Mouse (Mus musculus): Measurements from ENCODE around the gene Chtop. TPM values are rescaled to one million over a fixed set of nuclear protein-coding genes. Genes with fewer than 3 reads are reported as not detected.

Gene Chtop
- polyA plus RNA-seq, 1 experiment from 2014 or later, result 202 TPM

- no peak overlapping the region for H3K9ac ChIP-seq (replicated peaks; ENCODE audit: low read depth, low read length)
- H3K9me3 ChIP-seq (ENCODE audit: control insufficient read depth, low read length), result no peaks in the 10 kb centered on the region
- ATAC-seq, result no peak
- H3K27ac ChIP-seq (ENCODE audit: low read length), result no peak overlapping the region
- no peaks in the 10 kb centered on the region for H3K4me1 ChIP-seq (replicated peaks; ENCODE audit: control insufficient read depth, insufficient read depth, low read length)
- H3K4me3 ChIP-seq (replicated peaks; ENCODE audit: low read length), result no peak overlapping the region
- peaks cover 23% of the 10 kb centered on the region for H3K36me3 ChIP-seq (ENCODE audit: control insufficient read depth, insufficient read depth)
- H3K27me3 ChIP-seq (replicated peaks; ENCODE audit: control insufficient read depth, insufficient read depth, low read length), result no peaks in the 10 kb centered on the region
- no peak overlapping the region for H3K4me2 ChIP-seq (ENCODE audit: low read length)
- WGBS, result 95% methylated on average over 7 of the region's 7 CpGs
These were observed 13.3 kb downstream of the Chtop start for GRCm38 (mm10) chr3:90495850-90496525.

- Histone ChIP-seq H3K27ac (ENCODE audit: low read length) (no peak overlapping the region), H3K9ac (replicated peaks; ENCODE audit: low read depth, low read length) (no peak overlapping the region), H3K4me2 (ENCODE audit: low read length) (no peak overlapping the region), H3K36me3 (ENCODE audit: control insufficient read depth, insufficient read depth) (peaks cover 19% of the 10 kb centered on the region), H3K27me3 (replicated peaks; ENCODE audit: control insufficient read depth, insufficient read depth, low read length) (no peaks in the 10 kb centered on the region), H3K4me1 (replicated peaks; ENCODE audit: control insufficient read depth, insufficient read depth, low read length) (peaks cover 7% of the 10 kb centered on the region), H3K9me3 (ENCODE audit: control insufficient read depth, low read length) (no peaks in the 10 kb centered on the region), H3K4me3 (replicated peaks; ENCODE audit: low read length) (no peak overlapping the region)
- WGBS, result 58% methylated on average over 4 of the region's 4 CpGs
- ATAC-seq, result no peak
These were observed 15.3 kb downstream of the Chtop start for GRCm38 (mm10) chr3:90493831-90494540.

- 41% methylated on average over 2 of the region's 2 CpGs for WGBS
- no peak for ATAC-seq
- no peak overlapping the region for H3K4me3 ChIP-seq (replicated peaks; ENCODE audit: low read length)
These were observed 17.9 kb downstream of the Chtop start for GRCm38 (mm10) chr3:90491350-90491749.

GRCm38 (mm10) chr3:90490696-90491256 lies 18.5 kb downstream of the Chtop start, which contains the start of gene Snapin:
Gene Snapin (minus strand): TSS chr3:90491033.
- H3K9ac ChIP-seq (replicated peaks; ENCODE audit: low read depth, low read length), result peak within 1 kb of the TSS; percentile 81
- no peaks in the 10 kb centered on the region for H3K27me3 ChIP-seq (replicated peaks; ENCODE audit: control insufficient read depth, insufficient read depth, low read length)
- peak within 1 kb of the TSS; percentile 70; the same call in 1 of the 2 replicates for H3K27ac ChIP-seq (ENCODE audit: low read length)
- under 1% methylated on average over 37 of the region's 37 CpGs for WGBS
- peak within 1 kb of the TSS; percentile 52 for H3K4me2 ChIP-seq (ENCODE audit: low read length)
- H3K36me3 ChIP-seq (ENCODE audit: control insufficient read depth, insufficient read depth), result peaks cover 19% of the 10 kb centered on the region
- peaks cover 7% of the 10 kb centered on the region for H3K4me1 ChIP-seq (replicated peaks; ENCODE audit: control insufficient read depth, insufficient read depth, low read length)
- peak; percentile 98 for ATAC-seq
- H3K4me3 ChIP-seq (replicated peaks; ENCODE audit: low read length), result peak within 1 kb of the TSS; percentile 90
- H3K9me3 ChIP-seq (ENCODE audit: control insufficient read depth, low read length), result no peaks in the 10 kb centered on the region

More at GRCm38 (mm10) chr3:90491350-90491749, 17.9 kb downstream of the Chtop start:
- H3K27ac ChIP-seq (ENCODE audit: low read length), result no peak overlapping the region
- peaks cover 17% of the 10 kb centered on the region for H3K36me3 ChIP-seq (ENCODE audit: control insufficient read depth, insufficient read depth)
- no peak overlapping the region for H3K9ac ChIP-seq (replicated peaks; ENCODE audit: low read depth, low read length)
- no peak overlapping the region for H3K4me2 ChIP-seq (ENCODE audit: low read length)
- no peaks in the 10 kb centered on the region for H3K27me3 ChIP-seq (replicated peaks; ENCODE audit: control insufficient read depth, insufficient read depth, low read length)
- H3K4me1 ChIP-seq (replicated peaks; ENCODE audit: control insufficient read depth, insufficient read depth, low read length), result peaks cover 7% of the 10 kb centered on the region
- H3K9me3 ChIP-seq (ENCODE audit: control insufficient read depth, low read length), result no peaks in the 10 kb centered on the region

GRCm38 (mm10) chr3:90488576-90488975 lies 20.7 kb downstream of the Chtop start:
- no peak for ATAC-seq
- Histone ChIP-seq H3K36me3 (ENCODE audit: control insufficient read depth, insufficient read depth) (peaks cover 32% of the 10 kb centered on the region), H3K4me1 (replicated peaks; ENCODE audit: control insufficient read depth, insufficient read depth, low read length) (peaks cover 7% of the 10 kb centered on the region), H3K9ac (replicated peaks; ENCODE audit: low read depth, low read length) (no peak overlapping the region), H3K4me2 (ENCODE audit: low read length) (no peak overlapping the region), H3K9me3 (ENCODE audit: control insufficient read depth, low read length) (no peaks in the 10 kb centered on the region), H3K27ac (ENCODE audit: low read length) (no peak overlapping the region), H3K27me3 (replicated peaks; ENCODE audit: control insufficient read depth, insufficient read depth, low read length) (no peaks in the 10 kb centered on the region), H3K4me3 (replicated peaks; ENCODE audit: low read length) (no peak overlapping the region)
- 91% methylated on average over 6 of the region's 6 CpGs for WGBS

- H3K4me1 ChIP-seq (replicated peaks; ENCODE audit: control insufficient read depth, insufficient read depth, low read length), result peaks cover 7% of the 10 kb centered on the region
- 84% methylated on average over 5 of the region's 5 CpGs for WGBS
- H3K36me3 ChIP-seq (ENCODE audit: control insufficient read depth, insufficient read depth), result peaks cover 41% of the 10 kb centered on the region
- no peak overlapping the region for H3K27ac ChIP-seq (ENCODE audit: low read length)
- H3K4me3 ChIP-seq (replicated peaks; ENCODE audit: low read length), result no peak overlapping the region
- no peak for ATAC-seq
- H3K27me3 ChIP-seq (replicated peaks; ENCODE audit: control insufficient read depth, insufficient read depth, low read length), result no peaks in the 10 kb centered on the region
- no peak overlapping the region for H3K9ac ChIP-seq (replicated peaks; ENCODE audit: low read depth, low read length)
- H3K9me3 ChIP-seq (ENCODE audit: control insufficient read depth, low read length), result no peaks in the 10 kb centered on the region
- no peak overlapping the region for H3K4me2 ChIP-seq (ENCODE audit: low read length)
These were observed 22.3 kb downstream of the Chtop start for GRCm38 (mm10) chr3:90486998-90487397.

- under 1% methylated on average over 45 of the region's 45 CpGs for WGBS
- H3K9ac ChIP-seq (replicated peaks; ENCODE audit: low read depth, low read length), result peak within 1 kb of the TSS; percentile 97
- H3K4me1 ChIP-seq (replicated peaks; ENCODE audit: control insufficient read depth, insufficient read depth, low read length), result peaks cover 12% of the 10 kb centered on the region
- peak within 1 kb of the TSS; percentile 82 for H3K4me2 ChIP-seq (ENCODE audit: low read length)
- H3K27me3 ChIP-seq (replicated peaks; ENCODE audit: control insufficient read depth, insufficient read depth, low read length), result no peaks in the 10 kb centered on the region
- ATAC-seq, result peak; percentile 99
- H3K27ac ChIP-seq (ENCODE audit: low read length), result peak within 1 kb of the TSS; percentile 97
- peak within 1 kb of the TSS; percentile 94 for H3K4me3 ChIP-seq (replicated peaks; ENCODE audit: low read length)
- H3K36me3 ChIP-seq (ENCODE audit: control insufficient read depth, insufficient read depth), result peaks cover 22% of the 10 kb centered on the region
- no peaks in the 10 kb centered on the region for H3K9me3 ChIP-seq (ENCODE audit: control insufficient read depth, low read length)
These were observed 33.3 kb downstream of the Chtop start, which contains the start of gene Ilf2 for GRCm38 (mm10) chr3:90475831-90476611. Gene Ilf2 (plus strand): TSS chr3:90476126.

- H3K4me2 ChIP-seq (ENCODE audit: low read length), result peak overlapping the region; percentile 43
- peak; percentile 8 for ATAC-seq
- no peak overlapping the region for H3K9ac ChIP-seq (replicated peaks; ENCODE audit: low read depth, low read length)
- peak overlapping the region; percentile 41 for H3K4me3 ChIP-seq (replicated peaks; ENCODE audit: low read length)
- H3K27ac ChIP-seq (ENCODE audit: low read length), result no peak overlapping the region
- WGBS, result 40% methylated on average over 15 of the region's 16 CpGs
- H3K36me3 ChIP-seq (ENCODE audit: control insufficient read depth, insufficient read depth), result peaks cover 15% of the 10 kb centered on the region; the same call in 1 of the 2 replicates
- H3K27me3 ChIP-seq (replicated peaks; ENCODE audit: control insufficient read depth, insufficient read depth, low read length), result no peaks in the 10 kb centered on the region
- H3K4me1 ChIP-seq (replicated peaks; ENCODE audit: control insufficient read depth, insufficient read depth, low read length), result peaks cover 12% of the 10 kb centered on the region
- H3K9me3 ChIP-seq (ENCODE audit: control insufficient read depth, low read length), result no peaks in the 10 kb centered on the region
These were observed 34.0 kb downstream of the Chtop start for GRCm38 (mm10) chr3:90475151-90475830.
